Mouse (Mus musculus) CH12.LX (cell line): ENCODE results near the gene Cep55.

Experiments
- CTCF ChIP-seq, 2 experiments: IDR thresholded peaks in 1 of 2; conservative IDR thresholded peaks in 1 of 2; 2 replicates each; pipeline ENCODE4 v1.5.1; 2011 to 2012; ENCODE audit warnings: low read depth in 2 of 2, low read length in 2 of 2, improper control_type of control experiment in 1 of 2, inconsistent platforms in 1 of 2, mild to moderate bottlenecking in 1 of 2, moderate library complexity in 1 of 2
- JUN ChIP-seq: IDR thresholded peaks from 2 replicates; pipeline ENCODE4 v1.6.1; 2011; ENCODE audit warnings: low read depth, mild to moderate bottlenecking, low read length, improper control_type of control experiment, moderate library complexity; ENCODE audit not compliant: insufficient read depth
- JUND ChIP-seq: conservative IDR thresholded peaks from 2 replicates; pipeline ENCODE4 v1.6.1; 2011; ENCODE audit warnings: low read depth, low read length, improper control_type of control experiment
- MAX ChIP-seq: IDR thresholded peaks from 2 replicates; pipeline ENCODE4 v1.6.1; 2011; ENCODE audit warnings: low read length, improper control_type of control experiment
- MAZ ChIP-seq: IDR thresholded peaks from 2 replicates; pipeline ENCODE4 v1.6.1; 2012; ENCODE audit warnings: low read depth, mild to moderate bottlenecking, inconsistent platforms, low read length, improper control_type of control experiment, moderate library complexity
- MYC ChIP-seq: IDR thresholded peaks from 2 replicates; pipeline ENCODE4 v1.6.1; 2011; ENCODE audit warnings: low read depth, mild to moderate bottlenecking, improper control_type of control experiment, low read length
- POLR2A ChIP-seq: IDR thresholded peaks from 2 replicates; pipeline ENCODE4 v1.6.1; 2011; ENCODE audit warnings: low read depth, mild to moderate bottlenecking, improper control_type of control experiment, low read length
- POLR2AphosphoS2 ChIP-seq: IDR thresholded peaks from 2 replicates; pipeline ENCODE4 v1.6.1; 2011; ENCODE audit warnings: low read depth, low read length, improper control_type of control experiment
- RCOR1 ChIP-seq: conservative IDR thresholded peaks from 2 replicates; pipeline ENCODE4 v1.6.1; 2012; ENCODE audit warnings: low read depth, mild to moderate bottlenecking, inconsistent platforms, low read length, improper control_type of control experiment
- SIN3A ChIP-seq: IDR thresholded peaks from 2 replicates; pipeline ENCODE4 v1.6.1; 2012; ENCODE audit warnings: low read length, improper control_type of control experiment, inconsistent platforms
- USF1 ChIP-seq: IDR thresholded peaks from 2 replicates; pipeline ENCODE4 v1.6.1; 2014; ENCODE audit warnings: low read depth, mild to moderate bottlenecking, inconsistent platforms, low read length, improper control_type of control experiment

DNA sequence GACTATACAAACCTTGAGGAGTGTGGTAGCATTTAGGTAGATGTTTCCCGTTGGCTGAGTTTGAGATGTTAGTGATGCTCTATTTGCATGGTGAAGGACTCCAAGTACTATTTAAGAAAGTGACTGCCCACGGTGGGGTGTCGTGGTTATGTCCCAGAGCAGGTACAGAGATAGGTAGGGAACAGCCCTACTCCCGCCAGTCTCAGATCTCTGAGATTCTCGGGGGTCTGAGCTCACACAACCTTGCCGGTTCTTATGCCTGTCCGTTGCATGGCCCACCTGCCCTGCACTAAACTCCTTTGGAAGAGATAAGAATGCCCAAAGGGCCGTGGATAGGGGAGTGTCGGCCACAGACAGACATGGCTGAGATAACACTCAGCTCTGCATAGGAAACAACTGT lies 23.7 kb upstream of the Cep55 start:
- TF ChIP-seq SIN3A = no peak
- TF ChIP-seq JUN = no peak
- TF ChIP-seq POLR2A = no peak
- TF ChIP-seq JUND = no peak
- TF ChIP-seq USF1 = no peak
- TF ChIP-seq CTCF (conservative IDR thresholded peaks at IDR 0.05 in 1 of 2, IDR thresholded peaks at IDR 0.05 in 1 of 2; ENCODE audit: low read depth in 2 of 2, low read length in 2 of 2) = no peak
- TF ChIP-seq POLR2AphosphoS2 = no peak
- TF ChIP-seq MAZ = no peak
- TF ChIP-seq MYC = no peak
- no peak for TF ChIP-seq MAX
- TF ChIP-seq RCOR1 = no peak
